Mouse (Mus musculus): ENCODE data around the gene Onecut1.

Onecut1 gene

GRCm38 (mm10) chr9:74912619-74913376, 51.1 kb downstream of the Onecut1 start:
- DNase-seq: no peak

- no peak for DNase-seq
Observed at GRCm38 (mm10) chr9:74915611-74916010, 53.9 kb downstream of the Onecut1 start.

- no peak for DNase-seq
Observed at GRCm38 (mm10) chr9:74920450-74920849, 58.7 kb downstream of the Onecut1 start.

GRCm38 (mm10) chr9:74921422-74921821, 59.7 kb downstream of the Onecut1 start:
- no peak for DNase-seq

- DNase-seq: no peak
Observed at GRCm38 (mm10) chr9:74922884-74923283, 61.2 kb downstream of the Onecut1 start.

GRCm38 (mm10) chr9:74923291-74923977, 61.7 kb downstream of the Onecut1 start:
- DNase-seq: no peak

GRCm38 (mm10) chr9:74925220-74925769, 63.6 kb downstream of the Onecut1 start:
- no peak for DNase-seq

- no peak for DNase-seq
Observed at GRCm38 (mm10) chr9:74929981-74930423, 68.3 kb downstream of the Onecut1 start.

GRCm38 (mm10) chr9:74930653-74931052, 68.9 kb downstream of the Onecut1 start:
- DNase-seq: no peak

GRCm38 (mm10) chr9:74935289-74935688, 73.6 kb downstream of the Onecut1 start:
- no peak for DNase-seq

GRCm38 (mm10) chr9:74937761-74938160, 76.0 kb downstream of the Onecut1 start:
- DNase-seq: no peak

- DNase-seq: no peak
Observed at GRCm38 (mm10) chr9:74938670-74939534, 77.2 kb downstream of the Onecut1 start.

All from cerebellum, postnatal 14 days (tissue).